Mouse (Mus musculus) heart, postnatal 0 days (tissue): ENCODE data around the gene Gm5105. TPM values are rescaled to one million over a fixed set of nuclear protein-coding genes. Genes with fewer than 3 reads are reported as not detected.

ENCODE experiments used
- ATAC-seq: fragments of 200-750 bp; cut with Nextera tagmentation; 2 replicates; pipeline ENCODE4 v1.8.0; 2017; ENCODE audit warnings: low read depth, moderate number of reproducible peaks, moderate library complexity; ENCODE audit not compliant: insufficient read depth
- DNase-seq: peaks from one replicate; pipeline ENCODE4 v3.0.0-alpha.2; 2016; ENCODE audit warnings: low spot score
- H3K27ac ChIP-seq: fragments of 300-500 bp; sonication (generic); 2 replicates; pipeline ENCODE4 v1.5.1; 2014; ENCODE audit warnings: low read depth, mild to moderate bottlenecking
- H3K27me3 ChIP-seq: fragments of 300-500 bp; sonication (generic); 2 replicates; pipeline ENCODE4 v1.6.1; 2014; ENCODE audit warnings: low read length, mixed read lengths; ENCODE audit not compliant: control insufficient read depth, insufficient read depth
- H3K36me3 ChIP-seq: fragments of 300-500 bp; sonication (generic); replicated peaks from 2 replicates; pipeline ENCODE4 v1.6.1; 2014; ENCODE audit warnings: low read length, mixed read lengths; ENCODE audit not compliant: control insufficient read depth, insufficient read depth
- H3K4me1 ChIP-seq: fragments of 300-500 bp; sonication (generic); 2 replicates; pipeline ENCODE4 v1.6.1; 2014; ENCODE audit warnings: antibody characterized with exemption; ENCODE audit not compliant: control insufficient read depth, insufficient read depth
- H3K4me2 ChIP-seq: fragments of 300-500 bp; sonication (generic); 2 replicates; pipeline ENCODE4 v1.6.1; 2014; ENCODE audit warnings: low read depth, mild to moderate bottlenecking, low read length, moderate library complexity
- H3K4me3 ChIP-seq: fragments of 300-500 bp; sonication (generic); 2 replicates; pipeline ENCODE4 v1.5.1; 2014; ENCODE audit warnings: low read depth, low read length
- H3K9ac ChIP-seq: fragments of 300-500 bp; sonication (generic); replicated peaks from 2 replicates; pipeline ENCODE4 v1.6.1; 2014; ENCODE audit warnings: low read depth, low read length, mixed read lengths
- H3K9me3 ChIP-seq: fragments of 300-500 bp; sonication (generic); replicated peaks from 2 replicates; pipeline ENCODE4 v1.6.1; 2016; ENCODE audit warnings: low read length; ENCODE audit not compliant: control insufficient read depth
- CTCF ChIP-seq: IDR thresholded peaks from 2 replicates; pipeline ENCODE4 v1.5.1; 2016; ENCODE audit warnings: antibody characterized with exemption, control low read depth, low read depth
- EP300 ChIP-seq: IDR thresholded peaks from 2 replicates; pipeline ENCODE4 v1.6.1; 2016; ENCODE audit warnings: antibody characterized with exemption, low read depth
- WGBS: fragments of 180-500 bp; shearing (Covaris S2); extraction: QIAGEN DNeasy Blood & Tissue Kit; methylation state at CpG from one replicate; pipeline ENCODE4 v1.1.7; 2014; 5-methylcytosine and 5-hydroxymethylcytosine counted together
- polyA plus RNA-seq: library from polyadenylated mRNA; unstranded; fragments of >200 nt; fragmentation: Nextera tagmentation; extraction: Ambion mirVana; gene quantifications from 2 replicates; pipeline ENCODE4 v1.2.1, GENCODE M21; 2015
- total RNA-seq: library from RNA; depleted of rRNA; stranded (reverse); fragments of >200 nt; gene quantifications from 2 replicates; pipeline ENCODE4 v1.2.3, GENCODE M21; 2014; ENCODE audit warnings: low replicate concordance

Gene Gm5105
- total and polyA plus RNA-seq, 2 experiments from 2014 or later: 0.11 to 0.64 TPM

GRCm38 (mm10) chr3:138105056-138105455, 37.9 kb upstream of the Gm5105 start:
- Histone ChIP-seq H3K36me3 (no peaks in the 10 kb centered on the region), H3K27me3 (no peaks in the 10 kb centered on the region), H3K9ac (no peak overlapping the region), H3K4me1 (peaks cover 11% of the 10 kb centered on the region; the same call in 1 of the 2 replicates), H3K4me3 (no peak overlapping the region), H3K4me2 (no peak overlapping the region), H3K9me3 (no peaks in the 10 kb centered on the region), H3K27ac (no peak overlapping the region; the same call in 1 of the 2 replicates)
- ATAC-seq: peak; percentile 71
- TF ChIP-seq EP300: no peak
- no peak for TF ChIP-seq CTCF
- no peak for DNase-seq
- 50% methylated on average over 5 of the region's 5 CpGs for WGBS

- H3K27ac ChIP-seq: no peak overlapping the region
These were observed 36.5 kb upstream of the Gm5105 start for GRCm38 (mm10) chr3:138103690-138104089.

GRCm38 (mm10) chr3:138101936-138102335, 34.7 kb upstream of the Gm5105 start:
- Histone ChIP-seq H3K4me2 (no peak overlapping the region), H3K9ac (no peak overlapping the region), H3K36me3 (no peaks in the 10 kb centered on the region), H3K4me1 (peaks cover 24% of the 10 kb centered on the region), H3K27ac (no peak overlapping the region), H3K27me3 (no peaks in the 10 kb centered on the region), H3K9me3 (no peaks in the 10 kb centered on the region), H3K4me3 (no peak overlapping the region)
- DNase-seq (no peak), ATAC-seq (no peak)
- TF ChIP-seq CTCF: no peak
- no peak for TF ChIP-seq EP300
- WGBS: 83% methylated on average over 4 of the region's 4 CpGs

More at GRCm38 (mm10) chr3:138103690-138104089, 36.5 kb upstream of the Gm5105 start:
- no peaks in the 10 kb centered on the region for H3K27me3 ChIP-seq
- 86% methylated on average over 4 of the region's 4 CpGs for WGBS
- no peak overlapping the region for H3K4me3 ChIP-seq
- peaks cover 11% of the 10 kb centered on the region; the same call in 1 of the 2 replicates for H3K4me1 ChIP-seq
- no peak for ATAC-seq
- H3K36me3 ChIP-seq: no peaks in the 10 kb centered on the region
- no peak overlapping the region for H3K9ac ChIP-seq
- TF ChIP-seq CTCF (no peak), EP300 (no peak)
- DNase-seq: no peak
- H3K9me3 ChIP-seq: no peaks in the 10 kb centered on the region
- no peak overlapping the region for H3K4me2 ChIP-seq

GRCm38 (mm10) chr3:138097718-138098117, 30.5 kb upstream of the Gm5105 start:
- H3K9ac ChIP-seq: no peak overlapping the region
- no peaks in the 10 kb centered on the region for H3K36me3 ChIP-seq
- peak; percentile 76 for DNase-seq
- TF ChIP-seq CTCF (no peak), EP300 (no peak)
- no peak overlapping the region for H3K4me2 ChIP-seq
- peak overlapping the region; percentile 60 for H3K27ac ChIP-seq
- no peaks in the 10 kb centered on the region for H3K27me3 ChIP-seq
- ATAC-seq: peak; percentile 66
- H3K9me3 ChIP-seq: no peaks in the 10 kb centered on the region
- 50% methylated on average over 1 of the region's 1 CpGs for WGBS
- H3K4me1 ChIP-seq: peaks cover 25% of the 10 kb centered on the region
- no peak overlapping the region for H3K4me3 ChIP-seq

- no peaks in the 10 kb centered on the region for H3K27me3 ChIP-seq
- no peak overlapping the region for H3K4me3 ChIP-seq
- no peak for ATAC-seq
- no peak overlapping the region for H3K4me2 ChIP-seq
- DNase-seq: no peak
- 80% methylated on average over 19 of the region's 19 CpGs for WGBS
- peaks cover 25% of the 10 kb centered on the region for H3K4me1 ChIP-seq
- H3K9ac ChIP-seq: no peak overlapping the region
- no peaks in the 10 kb centered on the region for H3K36me3 ChIP-seq
- H3K9me3 ChIP-seq: no peaks in the 10 kb centered on the region
- TF ChIP-seq EP300 (no peak), CTCF (no peak)
- H3K27ac ChIP-seq: peak overlapping the region; percentile 60
These were observed 29.3 kb upstream of the Gm5105 start for GRCm38 (mm10) chr3:138096263-138097028.

- WGBS: 32% methylated on average over 10 of the region's 10 CpGs
- Histone ChIP-seq H3K4me2 (no peak overlapping the region), H3K4me3 (no peak overlapping the region), H3K4me1 (peaks cover 25% of the 10 kb centered on the region), H3K9ac (no peak overlapping the region), H3K36me3 (no peaks in the 10 kb centered on the region), H3K9me3 (no peaks in the 10 kb centered on the region), H3K27me3 (no peaks in the 10 kb centered on the region), H3K27ac (peak overlapping the region; percentile 14)
- TF ChIP-seq CTCF (no peak), EP300 (no peak)
- DNase-seq (no peak), ATAC-seq (peak; percentile 49)
These were observed 28.5 kb upstream of the Gm5105 start for GRCm38 (mm10) chr3:138095718-138096117.
